Mouse (Mus musculus): Measurements from ENCODE around the gene Gle1.

GRCm38 (mm10) chr2:29891773-29892172 is 43.5 kb upstream of the Gle1 start:
- TF ChIP-seq CTCF (IDR thresholded peaks at IDR 0.05; ENCODE audit: extremely low read depth, insufficient read depth, low read length) (no peak), POLR2A (IDR thresholded peaks at IDR 0.05; ENCODE audit: extremely low read depth, insufficient read depth, low read length) (no peak)
